Mouse (Mus musculus) spleen, adult 10 weeks (tissue): Measurements from ENCODE around the gene Ccne1. TPM values are rescaled to one million over a fixed set of nuclear protein-coding genes. Genes with fewer than 3 reads are reported as not detected.

ENCODE experiments used
- polyA plus RNA-seq: library from polyadenylated mRNA; stranded (reverse); fragments of 350-450 nt; fragmentation: Illumina TruSeq; extraction: RNeasy Lipid Tissue Mini Kit (QIAGEN cat#74804); gene quantifications from one replicate; pipeline ENCODE4 v1.2.3, GENCODE M21; 2015; ENCODE audit warnings: low replicate concordance; ENCODE audit not compliant: insufficient read depth

Ccne1 gene
- polyA plus RNA-seq: 17.1 TPM

GRCm38 (mm10) chr7:38107371-38108259 is at the start of gene Ccne1:
TSS of gene Ccne1 (minus strand) at chr7:38107534.

Other genes starting within 250 kb of the Ccne1 start
- gene Uri1, start 84.0 kb downstream of the Ccne1 start, polyA plus RNA-seq: 57.4 TPM
- gene 1600014C10Rik, start 75.7 kb upstream of the Ccne1 start, polyA plus RNA-seq: 32.3 TPM
- gene Plekhf1, start 120.5 kb upstream of the Ccne1 start, polyA plus RNA-seq: 0.68 TPM
- gene Pop4, start 163.9 kb upstream of the Ccne1 start, polyA plus RNA-seq: 22.2 TPM